Mouse (Mus musculus): Measurements from ENCODE around the gene Kcnj15.

The Kcnj15 gene

DNA sequence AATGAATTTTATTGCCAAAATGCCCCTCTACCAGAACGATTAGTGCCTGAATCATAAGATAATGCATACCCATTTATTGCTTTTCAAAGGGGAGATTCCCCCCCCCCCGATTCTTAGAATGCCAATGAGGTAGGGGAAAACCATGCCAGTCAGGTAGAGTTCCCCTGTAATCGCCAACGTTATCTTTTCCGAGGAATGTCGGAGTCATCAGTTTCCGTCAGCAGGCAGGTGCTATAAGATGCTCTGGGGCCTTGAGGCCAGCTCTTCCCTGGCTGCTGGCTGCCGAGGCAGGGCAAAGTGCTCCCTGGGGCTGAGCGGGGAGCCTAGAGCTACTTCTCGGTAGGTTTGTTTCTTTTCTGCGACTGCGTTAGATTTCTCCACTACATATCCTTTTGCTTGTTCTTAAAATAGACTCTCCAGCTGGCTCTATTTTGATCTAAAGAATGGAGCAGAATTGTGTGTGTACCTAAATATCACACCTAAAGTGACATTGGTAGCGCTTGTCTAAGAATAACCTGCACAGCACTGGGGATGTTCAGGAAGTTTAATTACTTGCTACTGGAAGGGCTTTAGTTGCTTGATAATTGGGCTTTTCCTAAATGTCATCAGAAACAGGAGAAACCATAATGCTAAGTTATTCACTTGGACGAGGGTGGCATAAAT lies 35.6 kb downstream of the Kcnj15 start:
- DNase-seq = no peak

DNA sequence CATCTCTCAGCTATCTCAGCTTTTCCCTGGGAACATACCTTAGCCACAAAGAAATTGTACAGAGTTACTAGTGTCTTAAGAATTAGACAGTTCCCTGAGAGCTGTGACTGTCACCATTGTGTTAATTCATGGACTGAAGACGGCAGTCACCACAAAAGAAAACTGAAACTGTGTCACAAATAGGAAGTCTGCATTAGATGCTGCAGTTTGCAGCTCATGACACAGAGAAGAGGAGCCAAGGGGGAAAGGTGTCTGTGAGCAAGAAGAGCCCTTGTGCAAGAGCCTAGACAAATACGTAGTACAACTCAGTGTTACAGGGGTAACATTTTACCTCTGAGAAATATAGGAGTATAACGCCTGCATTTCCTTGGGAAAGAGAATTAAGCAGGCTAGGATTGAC lies 40.3 kb downstream of the Kcnj15 start:
- DNase-seq = no peak

DNA sequence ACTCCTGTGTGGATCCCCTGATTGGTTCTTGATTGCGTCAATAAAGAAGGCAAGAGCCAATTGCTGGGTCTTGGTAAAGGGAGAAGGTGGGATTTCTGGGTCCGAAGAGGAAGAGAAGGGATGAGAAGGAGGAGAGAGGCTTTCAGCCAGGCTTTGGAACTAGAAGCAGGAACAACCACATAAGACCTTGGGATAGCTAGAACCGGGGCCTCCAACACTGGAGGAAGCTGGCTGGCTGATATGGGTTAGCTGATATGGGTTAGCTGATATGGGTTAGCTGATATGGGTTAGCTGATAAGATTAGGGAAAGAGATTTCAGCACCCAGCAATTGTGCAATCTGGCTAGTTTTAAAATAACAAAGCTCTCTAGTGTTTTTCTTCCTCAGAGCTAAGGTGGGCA lies 44.3 kb downstream of the Kcnj15 start:
- no peak for DNase-seq

DNA sequence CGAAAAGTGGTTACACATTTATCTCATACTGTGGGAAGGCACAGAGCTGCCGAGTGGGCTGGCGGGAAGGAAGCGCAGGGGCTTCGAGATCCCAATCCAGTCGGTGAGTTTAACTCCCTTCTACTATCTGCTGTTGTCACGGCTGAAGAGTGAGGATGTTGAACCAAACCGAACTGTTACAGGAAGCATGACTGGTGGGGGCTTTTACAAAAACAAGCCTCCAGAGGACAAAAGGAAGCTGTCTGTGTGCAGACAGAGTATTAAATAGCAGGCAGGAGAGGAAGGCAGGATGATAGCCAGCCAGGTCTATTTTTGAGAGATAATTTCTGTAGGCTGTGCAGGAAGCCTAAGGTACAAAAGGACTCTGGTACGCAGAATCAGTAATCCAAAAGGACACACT lies 46.3 kb downstream of the Kcnj15 start:
- no peak for DNase-seq

DNA sequence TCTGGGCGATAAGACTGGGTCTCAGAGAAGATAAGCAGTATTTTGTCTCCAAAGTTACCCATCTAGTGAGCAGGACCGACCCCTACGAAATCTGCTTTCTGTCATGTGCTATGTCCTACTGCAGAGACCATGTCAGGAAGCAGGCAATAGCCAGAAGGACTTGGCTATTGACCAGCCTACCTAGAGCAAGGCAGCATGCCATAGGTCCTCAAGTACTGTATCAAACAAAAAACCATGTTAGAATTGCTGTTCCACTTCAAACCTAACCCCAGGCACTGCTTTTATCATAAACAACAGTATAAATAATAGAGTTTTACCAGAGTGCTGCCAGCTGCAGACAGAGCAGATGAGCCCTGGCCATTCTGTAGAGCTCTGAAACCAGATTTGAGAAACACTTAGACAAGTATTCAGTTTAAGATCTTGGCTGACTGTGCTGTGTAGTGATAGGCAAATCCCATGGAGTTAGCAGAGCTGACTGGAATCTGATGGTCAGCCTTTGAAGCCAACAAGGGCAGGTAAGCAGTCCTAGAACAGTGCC lies 50.5 kb downstream of the Kcnj15 start:
- no peak for DNase-seq

DNA sequence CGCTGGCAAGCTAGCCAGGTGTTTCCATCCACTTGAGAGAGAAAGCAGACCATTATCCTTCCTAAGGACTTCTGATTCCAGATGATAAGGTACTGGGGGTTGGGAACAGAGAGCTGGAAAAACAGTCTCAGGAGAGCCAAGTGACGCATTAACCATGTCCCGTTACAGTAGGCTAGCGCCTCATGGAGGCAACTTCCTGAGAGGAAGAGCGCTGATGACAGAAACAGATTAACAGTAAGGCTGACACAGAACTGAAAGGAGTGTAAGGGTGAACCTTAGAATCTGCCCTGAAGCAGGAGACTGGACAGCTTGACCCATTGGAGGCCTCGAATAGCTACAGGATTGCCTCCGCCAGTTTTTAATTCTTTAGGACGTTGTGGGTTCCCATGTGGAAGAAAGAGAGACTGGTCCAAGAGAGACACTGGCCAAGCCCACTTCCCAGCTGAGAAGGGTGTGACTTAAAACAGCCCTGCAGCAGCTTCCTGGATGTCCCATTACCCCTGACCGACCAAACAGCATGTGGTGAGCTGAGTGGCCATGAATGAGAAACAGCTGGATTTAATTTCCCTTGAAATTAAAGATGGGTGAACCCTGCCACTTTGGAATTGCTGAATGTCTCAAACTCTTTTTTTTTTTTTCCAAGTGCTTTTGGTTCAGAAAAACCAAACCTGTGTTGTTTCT lies 64.7 kb downstream of the Kcnj15 start:
- DNase-seq = peak; percentile 51

DNA sequence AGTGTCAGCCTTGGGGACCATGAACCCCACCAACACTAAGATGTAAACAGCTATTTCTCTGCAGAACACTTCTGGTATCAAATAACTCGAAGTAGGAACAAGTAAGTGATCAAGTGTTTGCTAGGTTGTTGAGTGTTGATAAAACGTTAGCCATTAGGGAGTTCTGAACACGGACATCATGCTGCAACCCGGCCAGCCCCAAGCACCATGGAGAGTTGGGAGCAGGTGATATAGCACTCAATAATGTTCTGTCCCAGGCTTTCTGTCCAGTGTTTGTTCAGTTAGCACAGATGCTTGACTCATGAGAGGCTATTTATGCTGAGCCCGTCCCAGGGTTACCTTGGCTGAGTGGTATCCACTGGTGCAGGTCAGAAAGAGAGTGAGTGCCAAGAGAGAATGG lies 74.8 kb downstream of the Kcnj15 start:
- DNase-seq = no peak

DNA sequence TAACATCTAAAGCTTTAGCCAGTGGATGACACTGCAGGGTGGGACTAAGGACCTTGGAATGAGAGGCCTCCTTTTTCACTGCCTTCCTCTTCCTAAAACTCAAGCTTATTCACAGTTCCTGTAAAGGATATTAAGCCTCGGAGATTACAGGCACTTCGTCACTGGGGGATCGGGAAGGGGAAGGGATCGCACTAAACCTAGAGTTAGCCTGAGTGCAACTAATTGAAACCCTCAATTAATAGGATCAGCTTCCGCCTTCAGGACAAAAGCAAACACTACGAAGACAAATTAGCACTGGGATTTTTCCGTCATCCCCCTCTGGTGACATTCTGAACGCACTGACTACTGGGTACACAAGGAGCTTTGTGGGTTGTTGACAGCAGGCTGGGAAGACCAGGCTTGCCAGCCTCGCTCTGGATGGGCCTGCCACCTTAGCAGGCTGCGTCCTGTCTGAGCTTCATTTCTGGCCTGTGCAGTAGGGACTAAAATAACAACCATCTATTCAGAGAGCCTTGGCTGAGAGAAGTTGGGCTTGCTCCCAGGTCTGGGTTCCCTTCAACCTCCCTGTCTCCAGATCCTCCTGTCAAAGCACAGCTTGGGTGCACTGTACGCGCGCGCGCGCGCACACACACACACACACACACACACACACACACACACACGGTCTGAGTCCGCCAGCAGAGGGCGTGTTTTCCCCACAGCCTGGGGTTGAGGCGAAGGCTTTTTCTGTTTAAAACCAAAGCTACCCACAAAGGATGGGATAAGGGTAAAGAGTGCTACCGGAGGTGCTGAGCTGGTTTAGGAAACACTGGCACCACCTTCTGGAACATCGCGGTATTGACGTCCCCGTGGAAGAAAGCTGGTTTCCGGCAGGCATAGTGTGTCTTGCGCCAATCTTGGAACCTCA lies 83.8 kb downstream of the Kcnj15 start:
- DNase-seq = peak; percentile 93

DNA sequence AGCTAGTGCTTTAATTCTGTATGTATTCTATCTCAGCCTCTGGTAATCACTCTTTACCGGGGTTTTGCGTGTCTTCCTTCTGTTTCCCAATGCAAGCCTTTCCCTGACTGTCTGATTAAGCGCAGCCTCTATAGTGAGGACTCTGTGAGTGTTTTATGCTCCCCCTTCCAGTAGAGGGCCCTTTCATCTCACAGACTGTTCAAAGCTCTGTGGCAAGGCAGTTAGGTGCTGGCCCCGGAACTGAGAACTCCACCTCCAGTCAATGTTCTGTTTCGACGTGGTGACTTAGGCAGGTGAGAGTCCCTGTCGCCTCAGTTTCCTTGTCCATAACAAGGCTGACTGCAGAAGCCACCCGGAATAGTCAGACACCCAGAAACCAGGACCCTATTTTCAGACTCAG lies 84.7 kb downstream of the Kcnj15 start:
- DNase-seq = no peak

DNA sequence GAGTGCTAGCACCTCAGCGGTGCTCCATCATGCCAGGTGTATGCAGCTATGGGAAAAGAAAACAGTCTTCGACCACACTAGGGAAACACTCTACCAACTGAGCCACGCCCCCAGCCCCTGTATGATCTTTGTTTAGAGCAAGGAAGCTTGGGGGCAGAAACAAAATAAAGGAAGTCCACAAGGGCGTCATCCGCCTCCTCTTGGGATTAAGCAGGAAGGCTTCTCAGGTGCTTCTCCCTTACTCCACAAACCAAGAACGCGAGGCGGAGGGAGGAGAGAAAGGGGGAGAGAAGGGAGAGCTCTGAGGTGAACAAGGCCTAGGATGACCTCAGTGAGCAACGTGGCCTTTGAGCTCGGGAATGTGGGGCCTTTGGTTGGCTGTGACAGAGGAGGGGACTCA lies 87.6 kb downstream of the Kcnj15 start:
- peak; percentile 35 for DNase-seq

DNA sequence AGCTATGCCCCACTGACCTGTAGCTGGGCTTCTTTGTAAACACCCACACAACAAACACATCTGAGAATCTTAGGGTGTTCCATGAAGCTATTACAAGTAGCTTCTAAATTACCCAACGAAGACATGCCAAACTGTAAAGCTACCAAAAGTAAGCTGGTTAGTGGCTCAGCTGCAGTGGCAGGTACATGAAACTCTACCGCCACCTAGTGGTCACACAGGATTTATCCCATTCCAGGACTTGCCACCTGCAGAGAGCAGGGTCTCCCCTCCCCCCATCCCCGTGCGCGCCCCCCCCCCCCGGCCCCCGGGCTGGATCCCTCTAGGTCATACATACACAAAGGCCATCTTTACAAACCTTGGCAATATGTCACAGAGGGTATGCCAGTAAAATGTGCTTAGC lies 88.5 kb downstream of the Kcnj15 start:
- DNase-seq = peak; percentile 86

DNA sequence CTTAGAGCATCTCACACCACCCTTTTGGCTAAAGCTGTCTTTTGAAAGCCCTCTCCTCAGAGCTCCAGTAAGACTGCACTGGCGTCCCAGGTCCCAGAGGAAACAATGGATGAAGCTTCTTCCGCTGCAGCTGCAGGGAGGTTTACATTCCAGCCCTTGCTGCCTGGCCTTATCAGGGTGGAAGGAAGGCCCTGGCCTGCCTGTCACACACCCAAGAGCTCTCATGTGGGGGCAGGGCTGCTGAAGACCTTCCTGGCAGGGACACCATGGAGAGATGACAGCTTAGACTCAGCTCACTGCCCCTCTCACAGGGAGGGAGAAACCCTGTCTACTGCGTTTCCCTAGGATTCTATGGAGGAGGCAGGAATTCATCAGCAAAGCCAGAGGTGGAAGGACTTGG lies 89.8 kb downstream of the Kcnj15 start:
- DNase-seq = peak; percentile 87

DNA sequence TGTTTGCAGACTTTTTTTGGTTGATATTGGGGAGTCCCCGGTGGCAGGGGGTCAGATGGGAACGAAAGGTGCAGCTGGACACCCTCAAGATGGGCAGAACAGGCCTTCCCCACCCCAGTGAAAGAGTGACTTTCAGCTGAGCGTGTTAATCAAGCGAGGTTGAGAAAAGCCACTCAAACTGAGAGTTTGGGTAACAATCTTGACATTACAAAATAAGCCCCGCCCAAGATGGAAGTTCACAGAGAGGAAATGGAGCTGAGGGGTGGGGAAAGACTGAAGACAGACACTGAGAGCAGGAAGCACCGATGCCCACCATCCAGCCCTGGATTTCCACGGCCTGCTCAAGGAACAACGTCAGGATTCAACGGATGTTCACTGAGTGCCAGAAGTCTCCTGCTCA lies 91.2 kb downstream of the Kcnj15 start:
- peak; percentile 36 for DNase-seq

DNA sequence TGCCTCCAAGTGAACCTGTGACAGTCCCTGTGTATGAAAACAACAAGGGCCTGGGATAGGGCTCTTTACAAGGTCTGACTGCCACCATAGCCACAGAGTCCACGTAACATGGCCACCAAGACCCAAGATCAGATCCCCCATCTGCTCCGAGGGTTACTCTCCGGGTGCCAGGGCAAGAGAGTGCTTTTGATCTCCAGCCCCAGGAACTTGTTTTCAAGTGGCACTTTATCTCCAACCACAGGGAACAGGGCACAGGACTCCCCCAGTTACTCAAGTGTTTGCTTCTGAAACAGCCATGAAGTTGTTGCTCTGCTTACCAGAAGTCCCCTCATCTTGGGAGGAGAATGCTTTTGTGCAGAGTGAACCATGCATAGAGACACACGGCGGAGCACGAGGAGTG lies 92.0 kb downstream of the Kcnj15 start:
- no peak for DNase-seq

DNA sequence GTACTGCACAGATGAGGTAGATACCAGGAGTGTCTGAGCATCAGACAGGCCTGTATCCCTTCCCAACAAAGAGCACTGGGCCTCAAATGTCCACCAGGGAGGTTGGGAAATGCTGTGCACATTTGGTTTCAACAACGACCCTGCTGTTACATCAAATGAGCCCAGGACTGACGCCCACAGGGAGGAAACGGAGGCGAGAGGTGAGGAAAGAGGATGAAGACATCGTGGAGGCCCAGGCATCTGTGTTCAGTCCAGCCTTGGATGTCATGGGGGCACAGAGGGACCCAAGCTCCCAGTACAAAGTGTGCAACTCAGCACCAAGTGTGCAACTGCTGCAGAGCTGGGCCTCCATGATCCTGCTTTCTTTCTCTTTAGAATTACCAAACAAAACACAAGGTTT lies 92.4 kb downstream of the Kcnj15 start:
- no peak for DNase-seq
